Mouse (Mus musculus) kidney, embryonic 16.5 days (tissue): ENCODE measurements around the gene Serpina1a. TPM values are rescaled to one million over a fixed set of nuclear protein-coding genes. Genes with fewer than 3 reads are reported as not detected.
"Not testable (repeated sequence)": the region's sequence is repeated elsewhere in the genome, so short reads cannot be mapped to it uniquely, and the experiment has no call there.

ENCODE experiments used
- ATAC-seq: fragments of 200-750 bp; cut with Nextera tagmentation; 2 replicates; pipeline ENCODE4 v1.8.0; 2017; ENCODE audit warnings: moderate TSS enrichment; ENCODE audit not compliant: low FRiP score, low TSS enrichment
- H3K27ac ChIP-seq: fragments of 300-500 bp; sonication (generic); 2 replicates; pipeline ENCODE4 v1.5.1; 2014; ENCODE audit warnings: low read length
- H3K27me3 ChIP-seq: fragments of 300-500 bp; sonication (generic); 2 replicates; pipeline ENCODE4 v1.6.1; 2014; ENCODE audit warnings: low read length, control low read depth, mixed read lengths; ENCODE audit not compliant: insufficient read depth
- H3K36me3 ChIP-seq: fragments of 300-500 bp; sonication (generic); 2 replicates; pipeline ENCODE4 v1.6.1; 2014; ENCODE audit warnings: low read length, control low read depth, mixed read lengths; ENCODE audit not compliant: insufficient read depth
- H3K4me1 ChIP-seq: fragments of 300-500 bp; sonication (generic); 2 replicates; pipeline ENCODE4 v1.6.1; 2014; ENCODE audit warnings: low read length, control low read depth, mixed read lengths; ENCODE audit not compliant: insufficient read depth
- H3K4me2 ChIP-seq: fragments of 300-500 bp; sonication (generic); replicated peaks from 2 replicates; pipeline ENCODE4 v1.6.1; 2014; ENCODE audit warnings: low read depth, low read length
- H3K4me3 ChIP-seq: fragments of 300-500 bp; sonication (generic); 2 replicates; pipeline ENCODE4 v1.5.1; 2014; ENCODE audit warnings: mild to moderate bottlenecking, low read length
- H3K9ac ChIP-seq: fragments of 300-500 bp; sonication (generic); replicated peaks from 2 replicates; pipeline ENCODE4 v1.6.1; 2014; ENCODE audit warnings: low read length
- H3K9me3 ChIP-seq: fragments of 300-500 bp; sonication (generic); 2 replicates; pipeline ENCODE4 v1.6.1; 2016; ENCODE audit warnings: low read length, control low read depth
- WGBS: fragments of 180-500 bp; shearing (Covaris S2); extraction: QIAGEN DNeasy Blood & Tissue Kit; methylation state at CpG from one replicate; pipeline ENCODE4 v1.1.7; 2014; 5-methylcytosine and 5-hydroxymethylcytosine counted together
- polyA plus RNA-seq: library from polyadenylated mRNA; unstranded; fragments of >200 nt; fragmentation: Nextera tagmentation; extraction: Ambion mirVana; gene quantifications from 2 replicates; pipeline ENCODE4 v1.2.1, GENCODE M21; 2015

The Serpina1a gene
- 16.3 and 17.4 TPM in 2 replicates for polyA plus RNA-seq

DNA sequence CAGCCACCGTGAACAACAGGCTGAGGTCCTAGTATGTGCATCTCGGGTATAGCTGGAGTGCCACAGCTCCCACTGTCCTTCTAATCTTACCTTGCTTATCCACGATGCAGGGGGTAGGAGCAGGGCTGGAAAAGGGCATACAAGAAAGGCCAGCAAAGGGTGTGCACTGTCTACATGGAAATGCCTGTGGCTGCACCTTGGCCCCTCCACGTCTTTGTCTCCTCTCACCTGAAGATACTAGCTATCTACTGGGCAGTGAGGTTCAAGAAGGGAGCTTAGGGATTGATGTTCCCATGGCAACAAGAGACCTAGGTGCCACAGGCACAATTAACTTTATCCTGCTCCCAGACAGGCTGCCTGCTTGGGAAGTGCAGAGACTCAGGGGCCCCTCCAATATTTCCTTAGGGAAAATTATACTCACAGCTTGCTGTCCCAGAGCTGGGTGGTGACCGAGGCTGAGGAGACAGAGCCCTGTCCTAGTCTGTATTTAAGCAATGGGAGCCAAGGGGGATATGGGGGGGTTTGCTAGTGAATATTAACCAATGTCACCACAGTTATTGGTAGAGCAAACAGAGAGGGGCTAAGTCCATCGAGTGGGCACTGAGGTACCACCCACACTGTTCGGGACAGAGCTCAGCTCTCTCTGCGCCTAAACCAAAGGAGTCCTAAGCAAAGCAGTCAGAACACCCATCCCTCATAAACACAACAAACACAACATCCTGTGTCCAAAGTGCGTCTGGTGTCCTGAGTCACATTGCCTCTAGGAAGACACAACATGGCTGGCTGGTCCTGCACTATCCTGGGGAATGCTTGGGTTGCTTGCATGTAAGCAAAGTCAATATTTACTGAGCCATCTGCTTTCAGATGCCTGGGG, at the start of gene Serpina1a:
TSS of gene Serpina1a (minus strand) at position 462 of the 874 bp plus-strand sequence.
- H3K9me3 ChIP-seq, H3K4me3 ChIP-seq, ATAC-seq, H3K4me1 ChIP-seq, H3K27ac ChIP-seq, H3K36me3 ChIP-seq, H3K4me2 ChIP-seq, H3K9ac ChIP-seq, H3K27me3 ChIP-seq: not testable (repeated sequence)
- 74% methylated on average over 9 of the region's 9 CpGs for WGBS

DNA sequence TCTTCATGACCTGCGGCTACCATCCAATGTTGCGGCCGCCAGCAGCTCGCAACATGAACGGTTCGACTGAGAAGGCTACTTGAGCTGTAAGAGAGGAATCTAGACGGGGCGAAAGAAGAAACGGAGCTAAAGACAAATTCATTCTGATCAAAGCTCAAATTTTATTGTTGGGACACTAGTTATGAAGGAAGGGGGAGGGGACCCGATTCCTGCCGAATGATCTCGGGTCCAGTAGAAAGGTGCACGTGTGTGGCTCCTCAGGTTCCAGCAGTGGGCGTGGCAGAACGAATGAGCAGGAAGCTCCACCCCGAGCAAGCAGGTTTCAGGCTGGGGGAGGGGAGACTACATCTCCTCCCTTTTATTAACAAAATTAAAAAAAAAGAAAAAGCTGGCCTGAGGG, 45.8 kb upstream of the Serpina1a start:
- H3K4me3 ChIP-seq, H3K9ac ChIP-seq, H3K9me3 ChIP-seq, ATAC-seq, H3K4me2 ChIP-seq, H3K27ac ChIP-seq, H3K36me3 ChIP-seq, H3K27me3 ChIP-seq, H3K4me1 ChIP-seq: not testable (repeated sequence)
- WGBS = 93% methylated on average over 10 of the region's 16 CpGs

DNA sequence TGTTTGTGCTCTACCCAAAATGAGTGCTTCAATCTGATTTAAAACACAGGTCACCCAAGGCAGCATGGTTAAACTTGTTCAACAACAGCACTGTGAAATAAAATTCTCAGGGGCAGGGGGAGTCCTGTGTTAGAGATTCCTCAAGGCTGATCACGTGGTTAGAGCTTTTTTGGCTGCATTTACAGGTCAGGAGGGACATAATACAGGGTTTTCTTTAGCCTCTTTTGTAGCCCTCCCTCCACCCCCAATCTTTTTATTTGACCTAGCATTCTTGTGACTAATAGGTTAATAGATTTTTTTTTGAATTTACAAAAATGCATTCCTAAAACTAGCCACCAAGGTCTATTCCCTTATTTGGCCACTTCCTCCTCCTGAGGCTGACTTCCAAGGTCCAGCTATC, 44.4 kb upstream of the Serpina1a start:
- H3K4me1 ChIP-seq, H3K36me3 ChIP-seq, H3K27me3 ChIP-seq, H3K27ac ChIP-seq, ATAC-seq, H3K4me3 ChIP-seq, H3K4me2 ChIP-seq, H3K9ac ChIP-seq, H3K9me3 ChIP-seq: not testable (repeated sequence)
- 29% methylated on average over 1 of the region's 1 CpGs for WGBS

DNA sequence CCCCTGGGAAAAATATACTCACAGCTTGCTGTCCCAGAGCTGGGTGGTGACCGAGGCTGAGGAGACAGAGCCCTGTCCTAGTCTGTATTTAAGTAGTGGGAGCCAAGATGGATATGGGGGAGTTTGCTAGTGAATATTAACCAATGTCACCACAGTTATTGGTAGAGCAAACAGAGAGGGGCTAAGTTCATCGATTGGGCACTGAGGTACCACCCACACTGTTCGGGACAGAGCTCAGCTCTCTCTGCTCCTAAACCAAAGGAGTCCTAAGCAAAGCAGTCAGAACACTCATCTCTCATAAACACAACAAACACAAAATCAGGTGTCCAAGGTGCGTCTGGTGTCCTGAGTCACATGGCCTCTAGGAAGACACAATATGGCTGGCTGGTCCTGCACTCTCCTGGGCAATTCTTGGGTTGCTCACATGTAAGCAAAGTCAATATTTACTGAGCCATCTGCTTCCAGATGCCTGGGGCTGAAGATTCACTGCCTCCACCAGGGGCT, 41.5 kb upstream of the Serpina1a start, which contains the start of gene Serpina1c:
TSS of gene Serpina1c (minus strand) at position 51 of the 504 bp plus-strand sequence.
- H3K36me3 ChIP-seq, H3K27ac ChIP-seq, ATAC-seq, H3K4me1 ChIP-seq, H3K4me2 ChIP-seq, H3K9ac ChIP-seq, H3K9me3 ChIP-seq, H3K27me3 ChIP-seq, H3K4me3 ChIP-seq: not testable (repeated sequence)
- WGBS = 82% methylated on average over 4 of the region's 4 CpGs

DNA sequence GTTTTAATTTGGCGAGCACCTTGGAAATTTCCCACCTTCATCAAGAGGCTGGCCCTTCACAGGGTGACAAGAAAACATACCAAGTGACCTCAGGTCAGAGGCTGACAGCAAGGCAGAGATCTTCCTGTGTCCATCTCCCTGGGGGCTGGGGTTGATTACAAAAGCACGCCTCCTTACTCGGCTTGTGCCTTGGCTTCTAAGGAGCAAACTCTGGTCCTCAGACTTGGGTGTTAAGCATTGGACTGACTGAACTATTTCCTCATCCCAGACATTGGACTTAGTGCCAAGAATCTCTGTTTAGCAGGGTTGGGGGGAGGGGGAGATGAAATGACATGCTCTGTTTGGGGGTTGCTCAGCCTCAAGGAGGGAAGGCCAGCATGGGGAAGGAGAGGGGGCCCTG, 38.6 kb upstream of the Serpina1a start:
- WGBS = 75% methylated on average over 3 of the region's 3 CpGs
- H3K9me3 ChIP-seq, H3K36me3 ChIP-seq, H3K27me3 ChIP-seq, ATAC-seq, H3K4me2 ChIP-seq, H3K27ac ChIP-seq, H3K9ac ChIP-seq, H3K4me3 ChIP-seq, H3K4me1 ChIP-seq: not testable (repeated sequence)

DNA sequence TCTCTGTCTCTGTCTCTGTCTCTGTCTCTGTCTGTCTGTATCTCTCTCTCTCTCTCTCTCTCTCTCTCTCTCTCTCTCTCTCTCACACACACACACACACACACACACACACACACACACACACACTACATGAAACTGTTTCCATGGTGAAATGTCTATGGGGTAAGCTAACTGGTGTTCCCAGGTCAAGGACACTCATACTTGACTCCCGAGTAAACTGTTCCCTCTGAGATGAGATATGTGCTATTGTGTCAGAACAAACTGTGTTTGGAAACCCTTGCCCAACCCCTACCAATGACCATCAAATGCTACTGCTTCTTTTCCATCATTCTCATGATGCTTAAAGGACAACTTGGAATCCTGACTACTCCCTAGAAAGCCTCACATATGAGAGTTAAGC, 3.5 kb upstream of the Serpina1a start:
- WGBS = 79% methylated on average over 1 of the region's 1 CpGs
- H3K9me3 ChIP-seq, H3K4me1 ChIP-seq, H3K9ac ChIP-seq, H3K4me3 ChIP-seq, H3K27ac ChIP-seq, H3K36me3 ChIP-seq, H3K4me2 ChIP-seq, ATAC-seq, H3K27me3 ChIP-seq: not testable (repeated sequence)

DNA sequence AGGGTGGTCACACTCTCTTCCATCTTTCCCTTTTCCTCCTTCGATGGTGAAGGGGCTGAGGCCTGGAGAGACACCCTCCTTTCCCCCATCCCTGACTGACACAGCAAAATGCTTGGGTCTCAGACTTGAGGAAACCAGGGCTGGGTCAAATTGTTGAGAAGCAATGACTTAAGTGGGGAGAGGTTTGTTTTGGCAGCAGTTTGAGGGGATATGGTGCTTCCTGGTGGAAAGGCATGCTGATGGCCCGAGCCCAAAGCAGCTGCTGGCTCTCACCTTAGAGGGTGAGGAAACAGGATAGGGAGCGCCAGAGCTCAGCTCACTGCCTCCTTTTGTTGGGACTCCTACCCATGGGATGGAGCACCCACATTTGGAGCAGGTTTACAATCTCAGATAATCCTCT, 2.4 kb downstream of the Serpina1a start:
- no peak for ATAC-seq
- H3K9me3 ChIP-seq = no peaks in the 10 kb centered on the region
- no peaks in the 10 kb centered on the region for H3K36me3 ChIP-seq
- H3K9ac ChIP-seq = no peak overlapping the region
- H3K27me3 ChIP-seq = no peaks in the 10 kb centered on the region
- 65% methylated on average over 3 of the region's 3 CpGs for WGBS
- no peaks in the 10 kb centered on the region for H3K4me1 ChIP-seq
- H3K4me3 ChIP-seq = no peak overlapping the region
- no peak overlapping the region for H3K4me2 ChIP-seq
- H3K27ac ChIP-seq = no peak overlapping the region

DNA sequence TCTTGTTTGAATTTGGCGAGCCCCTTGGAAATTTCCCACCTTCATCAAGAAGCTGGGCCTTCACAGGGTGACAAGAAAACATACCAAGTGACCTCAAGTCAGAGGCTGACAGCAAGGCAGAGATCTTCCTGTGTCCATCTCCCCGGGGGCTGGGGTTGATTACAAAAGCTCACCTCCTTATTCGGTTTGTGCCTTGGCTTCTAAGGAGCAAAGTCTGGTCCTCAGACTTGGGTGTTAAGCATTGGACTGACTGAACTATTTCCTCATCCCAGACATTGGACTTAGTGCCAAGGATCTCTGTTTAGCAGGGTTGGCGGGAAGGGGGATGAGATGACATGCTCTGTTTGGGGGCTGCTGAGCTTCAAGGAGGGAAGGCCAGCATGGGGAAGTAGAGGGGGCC, 2.8 kb downstream of the Serpina1a start:
- H3K36me3 ChIP-seq, H3K4me3 ChIP-seq, H3K9ac ChIP-seq, H3K27me3 ChIP-seq, H3K4me2 ChIP-seq, ATAC-seq, H3K4me1 ChIP-seq, H3K27ac ChIP-seq, H3K9me3 ChIP-seq: not testable (repeated sequence)
- WGBS = 76% methylated on average over 3 of the region's 4 CpGs

DNA sequence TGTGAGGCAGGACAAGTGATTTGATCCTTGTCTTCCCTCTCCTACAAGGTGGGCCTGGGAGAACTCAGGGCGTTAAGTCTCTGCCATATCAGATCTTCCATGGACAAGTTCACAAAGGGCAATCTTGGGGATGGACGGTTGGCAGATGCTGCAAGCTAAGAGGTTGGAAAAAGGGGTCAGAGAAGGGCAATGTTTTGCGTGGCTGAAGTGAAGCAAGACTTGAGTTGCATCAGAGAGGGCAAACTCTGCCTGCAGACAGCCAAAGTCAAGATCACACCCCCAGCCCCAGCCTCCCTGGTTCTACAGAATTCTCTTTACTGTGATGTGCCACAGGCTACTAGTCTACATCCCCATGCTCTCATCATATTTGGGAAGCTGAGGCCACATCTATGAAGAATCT, 3.8 kb downstream of the Serpina1a start:
- not testable (repeated sequence) for ATAC-seq, H3K9ac ChIP-seq
- 70% methylated on average over 3 of the region's 3 CpGs for WGBS

DNA sequence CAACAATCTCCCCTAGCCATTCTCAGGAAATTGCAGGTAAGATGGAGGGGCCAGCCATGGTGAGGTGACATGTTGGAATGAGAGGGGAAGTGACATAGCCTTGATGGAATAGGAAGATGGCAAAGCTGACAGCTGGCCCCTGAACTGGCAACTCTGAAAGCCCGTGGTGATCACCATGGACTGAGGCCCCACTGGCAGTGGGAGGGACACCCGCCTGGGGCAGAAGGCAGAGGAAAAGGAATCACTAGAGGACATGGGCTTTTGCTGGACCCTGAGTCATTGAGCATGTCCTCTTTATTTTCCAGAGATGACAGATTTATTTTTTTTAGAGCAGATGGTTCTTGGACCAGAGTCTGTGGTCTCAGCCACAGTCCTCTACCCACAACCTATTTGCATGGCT, 10.3 kb downstream of the Serpina1a start:
- ATAC-seq, H3K9ac ChIP-seq, H3K9me3 ChIP-seq, H3K27ac ChIP-seq, H3K4me2 ChIP-seq, H3K4me1 ChIP-seq, H3K4me3 ChIP-seq, H3K27me3 ChIP-seq, H3K36me3 ChIP-seq: not testable (repeated sequence)
- WGBS = 72% methylated on average over 2 of the region's 2 CpGs

More for the DNA sequence above, 3.8 kb downstream of the Serpina1a start:
- not testable (repeated sequence) for H3K27me3 ChIP-seq, H3K9me3 ChIP-seq, H3K27ac ChIP-seq, H3K4me2 ChIP-seq, H3K4me1 ChIP-seq, H3K4me3 ChIP-seq, H3K36me3 ChIP-seq
